Mouse (Mus musculus) thymus, postnatal 36 days (tissue): ENCODE measurements around the gene Tshz3.

Experiments used
- DNase-seq, 2 experiments: peaks; one replicate each; pipeline ENCODE4 v3.0.0; 2022; ENCODE audit warnings: mixed read lengths in 2 of 2

Gene Tshz3

DNA sequence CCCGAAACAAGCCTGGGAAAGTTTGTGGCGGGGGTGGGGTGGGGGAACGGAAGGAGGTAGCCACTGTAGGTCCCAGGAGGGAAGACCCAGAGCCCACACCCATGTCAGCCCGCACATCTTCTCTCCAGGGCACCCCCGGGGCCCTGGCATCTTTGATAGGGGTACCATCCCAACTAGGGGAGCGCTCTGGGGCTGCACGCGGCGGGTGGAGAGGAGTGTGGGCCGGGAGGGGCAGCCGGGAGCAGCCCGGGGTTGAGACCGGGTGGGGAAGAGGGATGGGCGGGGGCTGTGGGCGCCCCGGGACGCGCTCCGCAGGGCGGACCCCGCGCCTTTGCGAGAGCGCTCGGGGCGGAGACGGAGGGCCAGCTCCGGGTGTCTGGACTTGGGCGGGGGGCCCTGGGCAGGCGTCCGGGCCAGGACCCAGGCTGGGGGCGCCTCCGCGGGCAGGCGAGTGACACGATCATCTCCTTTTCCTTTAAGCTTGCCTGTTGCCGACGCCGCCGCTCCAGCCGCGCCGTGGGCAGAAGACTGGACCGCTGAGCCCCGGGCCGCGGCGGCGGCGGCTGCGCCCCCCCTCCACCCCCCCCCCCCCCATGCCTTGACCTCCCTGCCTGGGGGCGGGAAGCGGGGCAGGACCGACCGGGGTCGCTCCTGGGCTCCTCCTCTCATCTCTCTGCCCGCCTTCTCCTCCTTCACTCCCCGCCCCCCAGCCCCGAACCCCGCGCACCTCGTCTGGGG is 631 bp upstream of the Tshz3 start:
- no peak for DNase-seq

- no peak for DNase-seq
Measured at GRCm38 (mm10) chr7:36698589-36698946, 650 bp downstream of the Tshz3 start.

- no peak for DNase-seq
Measured at GRCm38 (mm10) chr7:36699001-36699987, 1.4 kb downstream of the Tshz3 start.

GRCm38 (mm10) chr7:36706636-36707035 is 8.7 kb downstream of the Tshz3 start:
- no peak for DNase-seq

DNA sequence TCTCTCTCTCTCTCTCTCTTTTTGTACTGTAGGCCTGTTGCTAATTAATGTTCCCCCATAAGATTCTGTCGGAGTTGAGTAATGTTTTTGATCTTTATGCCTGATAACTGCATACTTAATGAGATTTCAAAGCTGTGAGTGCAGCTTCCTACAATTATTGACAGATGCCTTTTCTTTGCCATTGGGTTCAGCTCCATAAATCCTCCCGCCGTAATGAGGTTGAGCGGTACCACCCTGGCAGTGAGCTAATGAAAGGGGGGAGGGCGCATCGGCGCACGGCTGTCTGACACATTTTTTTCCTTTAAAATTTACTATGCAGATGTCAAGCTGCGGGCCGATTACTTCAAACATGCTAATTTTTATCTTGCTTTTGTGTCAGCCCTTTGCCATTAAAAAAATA is 9.3 kb downstream of the Tshz3 start:
- DNase-seq: no peak

DNA sequence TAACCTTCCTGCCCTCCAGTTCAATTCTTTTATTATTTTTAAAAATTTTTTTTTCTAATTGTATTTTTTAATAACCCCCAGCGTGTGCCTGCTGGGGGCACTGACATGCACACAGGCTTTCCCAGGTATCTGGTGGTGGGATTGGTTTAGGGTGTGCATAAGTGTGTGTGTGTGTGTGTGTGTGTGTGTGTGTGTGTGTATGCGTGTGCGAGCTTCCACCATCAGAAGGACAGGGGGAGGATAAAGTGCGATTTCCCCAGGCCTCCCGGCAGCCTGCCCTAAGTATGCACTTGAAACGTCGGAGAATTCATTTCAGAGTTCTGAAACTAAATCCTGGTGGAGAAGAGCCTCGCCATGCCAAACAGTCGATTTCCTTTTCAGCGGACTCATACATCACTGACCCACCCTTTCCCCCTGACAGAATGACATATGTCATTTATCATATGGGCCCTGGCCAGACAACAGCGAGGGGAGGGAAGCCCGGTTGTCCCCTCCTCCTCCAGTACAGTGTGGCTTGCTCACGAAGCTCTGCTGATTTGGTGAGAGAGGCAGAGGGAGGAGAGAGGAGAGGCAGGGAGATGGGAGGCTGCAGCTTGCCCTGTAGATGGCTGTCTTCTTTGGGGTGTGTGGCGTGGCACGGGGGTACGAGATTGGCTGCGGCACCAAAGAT is 9.9 kb downstream of the Tshz3 start:
- DNase-seq: no peak

- no peak for DNase-seq
Measured at GRCm38 (mm10) chr7:36708823-36709222, 10.9 kb downstream of the Tshz3 start.

DNA sequence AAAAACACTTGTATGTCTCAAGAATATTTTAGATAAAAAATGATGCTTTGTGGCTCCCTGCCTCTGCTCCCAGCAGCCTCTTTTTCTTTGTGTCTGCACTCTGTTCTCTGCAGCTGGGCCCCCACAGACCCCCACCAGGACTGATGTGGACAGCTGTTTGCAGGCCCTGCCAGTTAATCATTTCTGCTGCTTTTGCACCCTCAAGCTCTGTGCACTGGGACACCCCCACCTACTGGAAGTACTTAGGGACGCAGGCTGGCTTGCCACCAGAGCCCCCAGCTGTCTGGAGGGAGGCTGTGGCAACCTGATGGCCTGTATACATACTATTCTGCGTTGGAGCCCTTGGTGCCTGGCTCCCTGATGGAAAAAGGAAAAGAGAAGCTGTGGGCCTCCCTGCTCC is 11.3 kb downstream of the Tshz3 start:
- no peak for DNase-seq

DNA sequence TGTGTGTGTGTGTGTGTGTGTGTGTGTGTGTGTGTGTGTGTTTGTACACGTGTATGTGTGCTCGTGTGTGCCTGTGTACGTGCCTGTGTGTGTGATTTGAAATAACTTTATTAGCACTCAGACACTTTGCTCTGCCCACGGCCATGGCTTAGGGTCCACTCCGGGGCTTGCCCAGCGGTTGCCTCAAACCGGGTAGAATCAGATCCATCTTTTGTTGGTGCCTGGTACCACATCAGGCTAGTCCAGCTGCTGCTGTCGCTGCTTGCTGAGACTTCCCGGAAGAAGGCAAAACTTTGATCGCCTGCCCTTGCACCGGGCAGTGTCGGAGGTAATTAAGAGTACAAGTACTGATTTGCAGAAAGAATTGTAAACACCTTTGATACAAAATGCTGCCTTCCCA is 12.1 kb downstream of the Tshz3 start:
- DNase-seq: no peak

GRCm38 (mm10) chr7:36710387-36710786 is 12.5 kb downstream of the Tshz3 start:
- DNase-seq: no peak

GRCm38 (mm10) chr7:36711766-36712165 is 13.8 kb downstream of the Tshz3 start:
- no peak for DNase-seq

- no peak for DNase-seq
Measured at GRCm38 (mm10) chr7:36714323-36714722, 16.4 kb downstream of the Tshz3 start.

- DNase-seq: no peak
Measured at GRCm38 (mm10) chr7:36717192-36717591, 19.3 kb downstream of the Tshz3 start.

- DNase-seq: no peak
Measured at GRCm38 (mm10) chr7:36720830-36721229, 22.9 kb downstream of the Tshz3 start.

DNA sequence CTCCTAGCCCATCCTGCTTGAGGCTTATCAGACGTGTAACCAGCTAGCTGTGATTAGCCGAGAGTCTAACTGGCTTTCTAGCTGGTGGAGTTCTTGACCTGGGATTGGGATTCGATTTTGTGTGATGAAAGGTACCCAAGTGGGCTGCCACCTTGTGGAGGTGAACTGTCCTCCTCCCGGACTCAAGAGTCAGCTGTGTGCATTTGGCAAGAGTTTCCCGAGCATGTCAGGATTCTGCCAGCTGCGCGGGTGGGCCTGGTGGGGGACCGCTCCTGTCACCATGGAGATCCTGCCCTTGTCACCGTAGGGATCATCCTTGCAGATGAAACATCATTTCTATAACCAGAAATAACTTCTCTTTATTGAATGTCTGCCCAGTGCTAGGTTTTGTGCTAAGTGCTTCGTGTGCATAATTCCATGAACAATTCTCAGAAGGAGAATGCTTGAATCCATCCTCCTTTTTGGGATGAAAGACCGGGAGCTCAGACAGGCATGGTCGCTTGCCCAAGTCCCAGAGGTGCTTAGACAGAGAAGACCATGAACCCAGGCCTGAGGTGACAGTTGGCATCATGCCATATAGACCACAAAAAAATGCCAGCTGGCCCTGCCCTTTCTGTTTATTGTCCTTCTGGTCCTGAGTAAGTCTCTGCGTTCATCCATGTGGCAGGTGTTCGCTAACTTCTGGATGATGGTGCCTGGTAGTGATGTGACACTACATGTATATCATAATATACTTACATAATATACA is 38.6 kb downstream of the Tshz3 start:
- DNase-seq: no peak

DNA sequence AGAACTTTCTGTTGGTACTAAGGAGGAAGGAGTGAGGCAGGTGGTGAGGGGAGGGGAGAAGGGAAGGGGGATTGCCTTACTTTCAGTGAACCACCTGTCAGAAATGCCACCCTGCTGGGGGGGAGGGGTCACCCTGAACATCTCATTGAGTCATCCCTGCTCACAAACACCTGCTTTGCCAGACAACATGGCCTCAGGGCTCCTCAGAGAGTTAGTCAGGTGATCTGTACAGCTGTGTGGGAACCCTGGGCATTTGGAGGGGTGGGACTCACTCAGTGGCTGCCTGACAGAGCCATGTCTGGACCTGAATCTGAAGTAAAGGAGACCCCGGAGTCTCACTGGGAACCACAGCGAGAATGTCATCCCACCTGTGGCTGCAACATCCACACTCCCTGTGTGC is 53.6 kb downstream of the Tshz3 start:
- no peak for DNase-seq

DNA sequence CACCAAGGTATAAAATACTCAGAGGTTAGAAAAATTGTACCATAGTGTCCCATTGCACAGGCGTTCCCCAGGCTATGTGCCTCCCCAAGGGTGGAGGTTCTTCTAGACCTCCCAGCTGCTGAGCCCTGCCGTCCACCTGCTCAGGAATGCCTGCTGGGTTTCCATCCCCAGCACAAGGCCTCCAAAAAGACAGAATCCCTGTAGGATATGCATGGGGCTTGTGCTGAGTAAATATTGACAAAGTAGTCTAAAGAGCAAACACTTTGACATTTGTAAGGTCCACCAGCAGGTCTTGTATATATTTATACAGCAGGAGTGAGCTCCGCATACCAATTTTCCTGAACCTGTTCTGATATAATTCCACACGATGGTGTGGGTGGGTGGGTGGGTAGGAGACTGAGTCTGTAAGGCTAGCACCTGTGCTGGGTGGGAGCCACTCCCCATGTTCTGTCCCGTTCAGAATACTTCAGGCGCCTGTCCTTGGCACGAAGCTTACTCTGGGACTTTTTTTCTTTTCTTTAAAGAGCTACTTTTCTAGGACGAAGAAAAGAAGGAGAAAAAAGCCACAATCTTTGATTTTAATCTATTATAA is 69.7 kb downstream of the Tshz3 start:
- no peak for DNase-seq

DNA sequence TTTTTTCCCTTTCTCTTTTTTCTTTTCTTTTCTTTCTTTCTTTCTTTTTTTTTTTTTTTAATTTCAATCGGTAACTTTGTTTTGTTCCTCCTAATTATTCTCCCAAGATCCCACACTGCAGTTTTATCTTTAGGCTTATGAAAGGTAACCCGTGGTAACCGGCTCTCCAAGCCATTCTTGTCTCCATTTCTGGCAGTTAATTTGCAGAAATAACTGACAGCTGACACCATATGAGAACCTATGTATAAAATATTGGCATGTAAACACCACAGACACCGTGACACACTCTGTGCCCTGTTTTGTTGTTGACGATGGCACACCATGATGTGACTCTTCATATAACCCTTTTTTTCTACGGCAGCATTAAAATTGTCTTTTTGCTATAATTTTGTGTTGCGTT is 75.2 kb downstream of the Tshz3 start:
- DNase-seq: no peak

GRCm38 (mm10) chr7:36776956-36777355 is 79.0 kb downstream of the Tshz3 start:
- DNase-seq: no peak

DNA sequence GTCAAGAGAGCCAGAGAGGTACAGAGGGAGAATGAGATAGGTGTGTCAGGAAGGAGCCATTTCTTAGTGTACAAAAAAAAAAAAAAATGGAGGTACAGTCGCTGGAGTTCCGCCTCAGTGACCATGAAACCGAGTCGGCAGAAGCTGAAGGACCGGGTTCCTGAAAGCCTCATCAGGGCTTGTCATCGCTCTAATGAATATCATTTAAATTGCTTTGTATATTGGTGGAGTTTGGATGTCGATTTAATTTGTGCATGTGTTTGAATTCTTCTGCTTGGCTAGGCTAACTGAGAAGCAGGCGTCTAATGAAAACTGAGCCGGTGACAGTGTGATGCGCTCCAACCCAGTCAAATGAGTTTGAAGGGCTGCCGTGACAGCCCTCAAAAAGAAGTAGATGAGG is 80.5 kb downstream of the Tshz3 start:
- no peak for DNase-seq

- no peak for DNase-seq
Measured at GRCm38 (mm10) chr7:36784243-36784773, 86.4 kb downstream of the Tshz3 start.
